Mouse (Mus musculus): ENCODE measurements around the gene Fcgrt. TPM values are rescaled to one million over a fixed set of nuclear protein-coding genes. Genes with fewer than 3 reads are reported as not detected.

The Fcgrt gene
- polyA plus RNA-seq, 1 experiment from 2014 or later: 40.5 TPM

GRCm38 (mm10) chr7:45058607-45059571 lies 44.8 kb downstream of the Fcgrt start:
- DNase-seq (ENCODE audit: low spot score) (peak; percentile 29), ATAC-seq (ENCODE audit: low FRiP score) (no peak)
- H3K27me3 ChIP-seq (ENCODE audit: control insufficient read depth, insufficient read depth, low read length): no peaks in the 10 kb centered on the region
- H3K4me3 ChIP-seq (replicated peaks; ENCODE audit: low read length): no peak overlapping the region
- no peak overlapping the region for H3K4me2 ChIP-seq (replicated peaks)
- H3K9me3 ChIP-seq (ENCODE audit: control insufficient read depth, low read length): no peaks in the 10 kb centered on the region
- 0 out of 2 replicates have a peak overlapping the region, but pooled peaks have one; percentile 2 for H3K9ac ChIP-seq
- peak overlapping the region; percentile 71 for H3K27ac ChIP-seq
- no peaks in the 10 kb centered on the region for H3K36me3 ChIP-seq (replicated peaks; ENCODE audit: control insufficient read depth, insufficient read depth)
- 80% methylated on average over 10 of the region's 10 CpGs for WGBS
- peaks cover 28% of the 10 kb centered on the region for H3K4me1 ChIP-seq (replicated peaks; ENCODE audit: control insufficient read depth, insufficient read depth, low read length)

- no peaks in the 10 kb centered on the region for H3K9me3 ChIP-seq (ENCODE audit: control insufficient read depth, low read length)
- no peak overlapping the region for H3K4me3 ChIP-seq (replicated peaks; ENCODE audit: low read length)
- peaks cover 24% of the 10 kb centered on the region for H3K4me1 ChIP-seq (replicated peaks; ENCODE audit: control insufficient read depth, insufficient read depth, low read length)
- H3K27ac ChIP-seq: no peak overlapping the region
- no peaks in the 10 kb centered on the region for H3K36me3 ChIP-seq (replicated peaks; ENCODE audit: control insufficient read depth, insufficient read depth)
- no peaks in the 10 kb centered on the region for H3K27me3 ChIP-seq (ENCODE audit: control insufficient read depth, insufficient read depth, low read length)
- H3K4me2 ChIP-seq (replicated peaks): no peak overlapping the region
- no peak overlapping the region for H3K9ac ChIP-seq
- no peak for ATAC-seq (ENCODE audit: low FRiP score)
- no peak for DNase-seq (ENCODE audit: low spot score)
Measured at GRCm38 (mm10) chr7:45056972-45057348, 46.7 kb downstream of the Fcgrt start.

GRCm38 (mm10) chr7:45056329-45056971 lies 47.2 kb downstream of the Fcgrt start:
- Histone ChIP-seq H3K27ac (no peak overlapping the region), H3K9me3 (ENCODE audit: control insufficient read depth, low read length) (no peaks in the 10 kb centered on the region), H3K4me3 (replicated peaks; ENCODE audit: low read length) (no peak overlapping the region), H3K4me2 (replicated peaks) (no peak overlapping the region), H3K4me1 (replicated peaks; ENCODE audit: control insufficient read depth, insufficient read depth, low read length) (peaks cover 22% of the 10 kb centered on the region), H3K27me3 (ENCODE audit: control insufficient read depth, insufficient read depth, low read length) (no peaks in the 10 kb centered on the region), H3K36me3 (replicated peaks; ENCODE audit: control insufficient read depth, insufficient read depth) (no peaks in the 10 kb centered on the region), H3K9ac (no peak overlapping the region)
- 69% methylated on average over 14 of the region's 14 CpGs for WGBS
- no peak for ATAC-seq (ENCODE audit: low FRiP score)
- DNase-seq (ENCODE audit: low spot score): no peak

GRCm38 (mm10) chr7:45053931-45054510 lies 49.6 kb downstream of the Fcgrt start:
- ATAC-seq (ENCODE audit: low FRiP score): peak; percentile 91
- H3K36me3 ChIP-seq (replicated peaks; ENCODE audit: control insufficient read depth, insufficient read depth): peaks cover 12% of the 10 kb centered on the region
- H3K4me2 ChIP-seq (replicated peaks): peak overlapping the region; percentile 99
- H3K4me1 ChIP-seq (replicated peaks; ENCODE audit: control insufficient read depth, insufficient read depth, low read length): peaks cover 24% of the 10 kb centered on the region
- H3K4me3 ChIP-seq (replicated peaks; ENCODE audit: low read length): peak overlapping the region; percentile 59
- H3K9me3 ChIP-seq (ENCODE audit: control insufficient read depth, low read length): no peaks in the 10 kb centered on the region
- H3K9ac ChIP-seq: peak overlapping the region; percentile 91
- peak overlapping the region; percentile 100 for H3K27ac ChIP-seq
- H3K27me3 ChIP-seq (ENCODE audit: control insufficient read depth, insufficient read depth, low read length): no peaks in the 10 kb centered on the region
- under 1% methylated on average over 32 of the region's 33 CpGs for WGBS
- peak; percentile 84 for DNase-seq (ENCODE audit: low spot score)

GRCm38 (mm10) chr7:45053117-45053930 lies 50.3 kb downstream of the Fcgrt start:
- Histone ChIP-seq H3K27me3 (ENCODE audit: control insufficient read depth, insufficient read depth, low read length) (no peaks in the 10 kb centered on the region), H3K9ac (peak overlapping the region; percentile 91), H3K9me3 (ENCODE audit: control insufficient read depth, low read length) (no peaks in the 10 kb centered on the region), H3K4me2 (replicated peaks) (peak overlapping the region; percentile 99), H3K4me1 (replicated peaks; ENCODE audit: control insufficient read depth, insufficient read depth, low read length) (peaks cover 18% of the 10 kb centered on the region), H3K27ac (peak overlapping the region; percentile 100), H3K4me3 (replicated peaks; ENCODE audit: low read length) (peak overlapping the region; percentile 59), H3K36me3 (replicated peaks; ENCODE audit: control insufficient read depth, insufficient read depth) (peaks cover 19% of the 10 kb centered on the region)
- ATAC-seq (ENCODE audit: low FRiP score) (peak; percentile 55), DNase-seq (ENCODE audit: low spot score) (peak; percentile 79)
- WGBS: under 1% methylated on average over 27 of the region's 59 CpGs

GRCm38 (mm10) chr7:45052862-45053116 lies 50.9 kb downstream of the Fcgrt start, which contains the start of gene Prr12:
Prr12 (minus strand) TSS chr7:45052881.
- peak within 1 kb of the TSS; percentile 99 for H3K4me2 ChIP-seq (replicated peaks)
- H3K4me1 ChIP-seq (replicated peaks; ENCODE audit: control insufficient read depth, insufficient read depth, low read length): peaks cover 18% of the 10 kb centered on the region
- peaks cover 25% of the 10 kb centered on the region for H3K36me3 ChIP-seq (replicated peaks; ENCODE audit: control insufficient read depth, insufficient read depth)
- no peaks in the 10 kb centered on the region for H3K9me3 ChIP-seq (ENCODE audit: control insufficient read depth, low read length)
- H3K27me3 ChIP-seq (ENCODE audit: control insufficient read depth, insufficient read depth, low read length): no peaks in the 10 kb centered on the region
- peak within 1 kb of the TSS; percentile 100 for H3K27ac ChIP-seq
- DNase-seq (ENCODE audit: low spot score) (peak; percentile 53), ATAC-seq (ENCODE audit: low FRiP score) (no peak)
- peak within 1 kb of the TSS; percentile 91 for H3K9ac ChIP-seq
- WGBS: 0% methylated on average over 10 of the region's 18 CpGs
- peak within 1 kb of the TSS; percentile 59 for H3K4me3 ChIP-seq (replicated peaks; ENCODE audit: low read length)

- DNase-seq (ENCODE audit: low spot score) (no peak), ATAC-seq (ENCODE audit: low FRiP score) (no peak)
- Histone ChIP-seq H3K36me3 (replicated peaks; ENCODE audit: control insufficient read depth, insufficient read depth) (peaks cover 29% of the 10 kb centered on the region), H3K27ac (peak overlapping the region; percentile 100), H3K4me2 (replicated peaks) (peak overlapping the region; percentile 99), H3K27me3 (ENCODE audit: control insufficient read depth, insufficient read depth, low read length) (no peaks in the 10 kb centered on the region), H3K4me1 (replicated peaks; ENCODE audit: control insufficient read depth, insufficient read depth, low read length) (peaks cover 18% of the 10 kb centered on the region), H3K4me3 (replicated peaks; ENCODE audit: low read length) (peak overlapping the region; percentile 59), H3K9me3 (ENCODE audit: control insufficient read depth, low read length) (no peaks in the 10 kb centered on the region), H3K9ac (peak overlapping the region; percentile 91)
- WGBS: under 1% methylated on average over 38 of the region's 38 CpGs
Measured at GRCm38 (mm10) chr7:45052181-45052861, 51.3 kb downstream of the Fcgrt start.

- Histone ChIP-seq H3K27ac (peak overlapping the region; percentile 100), H3K4me1 (replicated peaks; ENCODE audit: control insufficient read depth, insufficient read depth, low read length) (peaks cover 18% of the 10 kb centered on the region), H3K4me2 (replicated peaks) (peak overlapping the region; percentile 99), H3K27me3 (ENCODE audit: control insufficient read depth, insufficient read depth, low read length) (no peaks in the 10 kb centered on the region), H3K4me3 (replicated peaks; ENCODE audit: low read length) (peak overlapping the region; percentile 59), H3K9me3 (ENCODE audit: control insufficient read depth, low read length) (no peaks in the 10 kb centered on the region), H3K36me3 (replicated peaks; ENCODE audit: control insufficient read depth, insufficient read depth) (peaks cover 37% of the 10 kb centered on the region), H3K9ac (peak overlapping the region; percentile 91)
- DNase-seq (ENCODE audit: low spot score): no peak
- ATAC-seq (ENCODE audit: low FRiP score): no peak
- under 1% methylated on average over 13 of the region's 13 CpGs for WGBS
Measured at GRCm38 (mm10) chr7:45051601-45051974, 52.1 kb downstream of the Fcgrt start.
